Mouse (Mus musculus) CH12.LX (cell line): Measurements from ENCODE around the gene 2010300C02Rik. TPM values are rescaled to one million over a fixed set of nuclear protein-coding genes. Genes with fewer than 3 reads are reported as not detected.

Experiments used
- DNase-seq: peaks from one replicate; pipeline ENCODE4 v3.0.0-alpha.2; 2013; ENCODE audit errors: extremely low read depth
- H3K27ac ChIP-seq: 2 replicates; pipeline ENCODE4 v1.5.1; 2012; ENCODE audit warnings: low read depth, mild to moderate bottlenecking, control low read depth, moderate library complexity; ENCODE audit not compliant: insufficient read depth
- H3K27me3 ChIP-seq: replicated peaks from 2 replicates; pipeline ENCODE3; 2012; ENCODE audit warnings: inconsistent platforms
- H3K36me3 ChIP-seq, 2 experiments: replicated peaks in 1 of 2; 2 replicates each; pipeline versions ENCODE3 to v1.6.1; 2012; ENCODE audit warnings: inconsistent platforms in 1 of 2, low read length in 1 of 2, mild to moderate bottlenecking in 1 of 2, mixed read lengths in 1 of 2, moderate library complexity in 1 of 2; ENCODE audit not compliant: control insufficient read depth in 1 of 2, insufficient read depth in 1 of 2
- H3K4me1 ChIP-seq, 2 experiments: 2 replicates each; pipeline ENCODE4 v1.6.1; 2012; ENCODE audit warnings: inconsistent platforms in 1 of 2, moderate library complexity in 1 of 2; ENCODE audit not compliant: insufficient read depth in 2 of 2, control insufficient read depth in 1 of 2
- H3K4me2 ChIP-seq: 2 replicates; pipeline ENCODE4 v1.6.1; 2012; ENCODE audit warnings: low read depth, mild to moderate bottlenecking, control low read depth; ENCODE audit not compliant: poor library complexity, insufficient read depth, severe bottlenecking
- H3K4me3 ChIP-seq, 3 experiments: fragments of 150-350 bp in 1 of 3; sonication (generic) in 1 of 3; replicated peaks in 1 of 3; 2 replicates each; pipeline versions ENCODE3 to v1.5.1; 2011 to 2012; ENCODE audit warnings: low read depth in 2 of 3, low read length in 2 of 3, mild to moderate bottlenecking in 2 of 3, moderate library complexity in 2 of 3, control low read depth in 1 of 3, improper control_type of control experiment in 1 of 3, inconsistent platforms in 1 of 3, mixed read lengths in 1 of 3; ENCODE audit not compliant: poor library complexity in 1 of 3
- H3K79me2 ChIP-seq: replicated peaks from 2 replicates; pipeline ENCODE4 v1.6.1; 2012; ENCODE audit warnings: mild to moderate bottlenecking, moderate library complexity; ENCODE audit not compliant: control insufficient read depth, poor library complexity, insufficient read depth, severe bottlenecking; ENCODE audit errors: extremely low read depth
- H3K9ac ChIP-seq: 2 replicates; pipeline ENCODE4 v1.6.1; 2012; ENCODE audit warnings: low read depth, mild to moderate bottlenecking, control low read depth, moderate library complexity; ENCODE audit not compliant: insufficient read depth
- H3K9me3 ChIP-seq: replicated peaks from 2 replicates; pipeline ENCODE3; 2012; ENCODE audit warnings: low read length, inconsistent platforms, mixed read lengths
- BHLHE40 ChIP-seq: IDR thresholded peaks from 2 replicates; pipeline ENCODE4 v1.6.1; 2011; ENCODE audit warnings: mild to moderate bottlenecking, low read depth, low read length, improper control_type of control experiment
- CHD1 ChIP-seq: IDR thresholded peaks from 2 replicates; pipeline ENCODE4 v1.6.1; 2012; ENCODE audit warnings: low read depth, low read length, improper control_type of control experiment, inconsistent platforms
- CHD2 ChIP-seq: IDR thresholded peaks from 2 replicates; pipeline ENCODE4 v1.6.1; 2011; ENCODE audit warnings: low read length, improper control_type of control experiment
- CTCF ChIP-seq, 2 experiments: IDR thresholded peaks in 1 of 2; conservative IDR thresholded peaks in 1 of 2; 2 replicates each; pipeline ENCODE4 v1.5.1; 2011 to 2012; ENCODE audit warnings: low read depth in 2 of 2, low read length in 2 of 2, improper control_type of control experiment in 1 of 2, inconsistent platforms in 1 of 2, mild to moderate bottlenecking in 1 of 2, moderate library complexity in 1 of 2
- ELF1 ChIP-seq: IDR thresholded peaks from 2 replicates; pipeline ENCODE4 v1.6.1; 2014; ENCODE audit warnings: low read depth, mild to moderate bottlenecking, inconsistent platforms, low read length, improper control_type of control experiment
- EP300 ChIP-seq: IDR thresholded peaks from 2 replicates; pipeline ENCODE4 v1.6.1; 2011; ENCODE audit warnings: low read length, improper control_type of control experiment
- ETS1 ChIP-seq: conservative IDR thresholded peaks from 2 replicates; pipeline ENCODE4 v1.6.1; 2012; ENCODE audit warnings: low read depth, mild to moderate bottlenecking, inconsistent platforms, low read length, improper control_type of control experiment, moderate library complexity
- GABPA ChIP-seq: IDR thresholded peaks from 2 replicates; pipeline ENCODE4 v1.6.1; 2012; ENCODE audit warnings: low read depth, low read length, improper control_type of control experiment, inconsistent platforms; ENCODE audit not compliant: insufficient replicate concordance
- IRF4 ChIP-seq: IDR thresholded peaks from 2 replicates; pipeline ENCODE4 v1.6.1; 2014; ENCODE audit warnings: low read depth, mild to moderate bottlenecking, inconsistent platforms, low read length, improper control_type of control experiment
- JUN ChIP-seq: IDR thresholded peaks from 2 replicates; pipeline ENCODE4 v1.6.1; 2011; ENCODE audit warnings: low read depth, mild to moderate bottlenecking, low read length, improper control_type of control experiment, moderate library complexity; ENCODE audit not compliant: insufficient read depth
- JUND ChIP-seq: conservative IDR thresholded peaks from 2 replicates; pipeline ENCODE4 v1.6.1; 2011; ENCODE audit warnings: low read depth, low read length, improper control_type of control experiment
- MAFK ChIP-seq: IDR thresholded peaks from 2 replicates; pipeline ENCODE4 v1.6.1; 2011; ENCODE audit warnings: low read length, improper control_type of control experiment; ENCODE audit not compliant: insufficient replicate concordance
- MAX ChIP-seq: IDR thresholded peaks from 2 replicates; pipeline ENCODE4 v1.6.1; 2011; ENCODE audit warnings: low read length, improper control_type of control experiment
- MAZ ChIP-seq: IDR thresholded peaks from 2 replicates; pipeline ENCODE4 v1.6.1; 2012; ENCODE audit warnings: low read depth, mild to moderate bottlenecking, inconsistent platforms, low read length, improper control_type of control experiment, moderate library complexity
- MEF2A ChIP-seq: IDR thresholded peaks from 2 replicates; pipeline ENCODE4 v1.6.1; 2014; ENCODE audit warnings: low read depth, mild to moderate bottlenecking, inconsistent platforms, low read length, improper control_type of control experiment, borderline replicate concordance
- MYC ChIP-seq: IDR thresholded peaks from 2 replicates; pipeline ENCODE4 v1.6.1; 2011; ENCODE audit warnings: low read depth, mild to moderate bottlenecking, improper control_type of control experiment, low read length
- NRF1 ChIP-seq: IDR thresholded peaks from 2 replicates; pipeline ENCODE4 v1.6.1; 2014; ENCODE audit warnings: low read depth, mild to moderate bottlenecking, inconsistent platforms, low read length, improper control_type of control experiment, moderate library complexity
- PAX5 ChIP-seq: IDR thresholded peaks from 2 replicates; pipeline ENCODE4 v1.6.1; 2012; ENCODE audit warnings: low read length, inconsistent platforms, mixed read lengths
- POLR2AphosphoS2 ChIP-seq: IDR thresholded peaks from 2 replicates; pipeline ENCODE4 v1.6.1; 2011; ENCODE audit warnings: low read depth, low read length, improper control_type of control experiment
- RAD21 ChIP-seq: IDR thresholded peaks from 2 replicates; pipeline ENCODE4 v1.6.1; 2011; ENCODE audit warnings: low read depth, mild to moderate bottlenecking, low read length, improper control_type of control experiment, moderate library complexity
- RCOR1 ChIP-seq: conservative IDR thresholded peaks from 2 replicates; pipeline ENCODE4 v1.6.1; 2012; ENCODE audit warnings: low read depth, mild to moderate bottlenecking, inconsistent platforms, low read length, improper control_type of control experiment
- SIN3A ChIP-seq: IDR thresholded peaks from 2 replicates; pipeline ENCODE4 v1.6.1; 2012; ENCODE audit warnings: low read length, improper control_type of control experiment, inconsistent platforms
- SMC3 ChIP-seq: IDR thresholded peaks from 2 replicates; pipeline ENCODE4 v1.6.1; 2011; ENCODE audit warnings: low read depth, low read length, improper control_type of control experiment
- TBP ChIP-seq: conservative IDR thresholded peaks from 2 replicates; pipeline ENCODE4 v1.6.1; 2011; ENCODE audit warnings: low read depth, low read length, improper control_type of control experiment
- TCF12 ChIP-seq: IDR thresholded peaks from 2 replicates; pipeline ENCODE4 v1.6.1; 2014; ENCODE audit warnings: low read depth, mild to moderate bottlenecking, inconsistent platforms, low read length, improper control_type of control experiment
- USF1 ChIP-seq: IDR thresholded peaks from 2 replicates; pipeline ENCODE4 v1.6.1; 2014; ENCODE audit warnings: low read depth, mild to moderate bottlenecking, inconsistent platforms, low read length, improper control_type of control experiment
- ZC3H11A ChIP-seq: IDR thresholded peaks from 2 replicates; pipeline ENCODE4 v1.6.1; 2012; ENCODE audit warnings: low read depth, mild to moderate bottlenecking, inconsistent platforms, low read length, improper control_type of control experiment
- ZKSCAN1 ChIP-seq: IDR thresholded peaks from 2 replicates; pipeline ENCODE4 v1.6.1; 2012; ENCODE audit warnings: low read depth, inconsistent platforms, low read length, improper control_type of control experiment, borderline replicate concordance
- ZNF384 ChIP-seq: IDR thresholded peaks from 2 replicates; pipeline ENCODE4 v1.6.1; 2012; ENCODE audit warnings: low read depth, low read length, improper control_type of control experiment, inconsistent platforms
- dilution Hi-C: fragments of 300-500 bp; cut with MboI; formaldehyde crosslinking; loops from 2 replicates; pipeline ENCODE4 v1.14.3; 2020; ENCODE audit warnings: low sequenced_read_pairs; ENCODE audit not compliant: extremely low pct_unique_long_range_greater_than_20kb, extremely low pct_ligation_motif_present
- in situ Hi-C: fragments of 300-500 bp; cut with MboI; formaldehyde crosslinking; loops from 3 replicates; pipeline ENCODE4 v1.14.3; 2019; ENCODE audit warnings: low sequenced_read_pairs, low pct_ligation_motif_present, low pct_unique_long_range_greater_than_20kb, mixed read lengths
- polyA plus RNA-seq: library from polyadenylated mRNA; unstranded; fragments of >175 nt; gene quantifications from 2 replicates; pipeline ENCODE4 v1.2.1, GENCODE M21; 2012; ENCODE audit warnings: low read depth; ENCODE audit not compliant: insufficient read length
- total RNA-seq, 2 experiments: library from RNA; depleted of rRNA; stranded (reverse); fragments of 300-350 nt in 1 of 2; fragments of >200 nt in 1 of 2; gene quantifications; 2 replicates each; pipeline ENCODE4 v1.2.3; 2012 to 2014

2010300C02Rik gene
- total and polyA plus RNA-seq, 3 experiments: 0.08 to 0.25 (median 0.09) TPM

DNA sequence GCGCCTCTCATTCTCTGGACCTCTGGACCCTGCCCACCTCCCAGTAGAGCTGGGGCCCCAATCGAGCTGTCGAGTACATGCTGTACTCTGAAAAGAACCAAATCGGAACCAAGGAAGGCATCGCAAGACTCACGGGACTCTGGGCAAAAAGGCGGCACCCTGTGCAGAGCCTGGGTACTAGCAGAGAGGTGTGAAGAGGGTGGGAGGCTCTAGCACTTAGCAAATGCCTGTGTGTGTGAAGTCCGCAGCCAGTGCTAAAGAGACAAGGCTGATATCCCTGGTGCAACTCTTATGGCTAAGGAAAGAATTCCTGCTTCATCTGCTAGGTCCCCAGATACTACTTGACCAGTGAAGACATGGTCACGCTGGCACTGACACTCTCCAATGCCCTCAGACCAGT lies 24.2 kb downstream of the 2010300C02Rik start:
- in situ Hi-C loops: no loop called here

DNA sequence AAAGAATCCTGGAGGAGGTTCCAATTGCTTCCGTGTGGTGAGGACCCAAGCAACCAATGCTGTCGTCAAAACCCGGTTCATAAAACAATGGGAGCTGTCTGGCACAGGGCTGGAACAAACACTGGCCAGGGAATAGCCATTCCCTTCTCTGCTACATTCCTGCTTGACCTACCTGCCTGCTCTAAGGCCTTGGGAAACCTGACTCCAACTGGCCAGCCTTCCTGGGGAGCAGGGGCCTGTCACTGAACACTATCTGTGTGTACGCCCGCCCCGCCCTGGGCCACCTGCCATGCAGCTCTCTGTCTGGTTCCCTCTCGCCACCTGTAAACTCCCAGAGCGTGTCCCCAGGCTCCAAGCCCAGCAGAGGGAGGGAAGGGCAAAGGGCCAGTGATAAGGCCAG lies 25.5 kb downstream of the 2010300C02Rik start:
- Histone ChIP-seq H3K4me2 (no peak overlapping the region), H3K9me3 (no peaks in the 10 kb centered on the region), H3K79me2 (no peaks in the 10 kb centered on the region), H3K27me3 (peaks cover 26% of the 10 kb centered on the region), H3K27ac (no peak overlapping the region), H3K9ac (no peak overlapping the region), H3K36me3 (no peaks in the 10 kb centered on the region), H3K4me3 (no peak overlapping the region), H3K4me1 (no peaks in the 10 kb centered on the region; a peak in 1 of 4 replicates)
- TF ChIP-seq RCOR1: no peak
- no peak for TF ChIP-seq IRF4
- TF ChIP-seq JUN: no peak
- TF ChIP-seq NRF1: no peak
- no peak for TF ChIP-seq POLR2AphosphoS2
- TF ChIP-seq PAX5: no peak
- no peak for TF ChIP-seq USF1
- TF ChIP-seq MEF2A: no peak
- TF ChIP-seq SMC3: no peak
- TF ChIP-seq CHD2: no peak
- TF ChIP-seq ELF1: no peak
- TF ChIP-seq EP300: no peak
- TF ChIP-seq RAD21: no peak
- TF ChIP-seq MAZ: no peak
- TF ChIP-seq ZKSCAN1: no peak
- no peak for TF ChIP-seq MAX
- no peak for TF ChIP-seq ZNF384
- no peak for TF ChIP-seq JUND
- no peak for DNase-seq
- dilution Hi-C loops: no loop called here
- in situ Hi-C loops: no loop called here

More for the DNA sequence above, 24.2 kb downstream of the 2010300C02Rik start:
- no peak for TF ChIP-seq CHD1
- no peak for TF ChIP-seq RAD21
- no peak for TF ChIP-seq MAFK
- TF ChIP-seq CTCF (conservative IDR thresholded peaks at IDR 0.05 in 1 of 2, IDR thresholded peaks at IDR 0.05 in 1 of 2; ENCODE audit: low read depth in 2 of 2, low read length in 2 of 2): no peak
- TF ChIP-seq BHLHE40: no peak
- TF ChIP-seq PAX5: no peak
- no peak for TF ChIP-seq JUN
- no peak for TF ChIP-seq TBP
- no peak for TF ChIP-seq CHD2
- TF ChIP-seq RCOR1: no peak
- no peak for TF ChIP-seq MYC
- no peak for TF ChIP-seq ETS1
- TF ChIP-seq GABPA: no peak
- TF ChIP-seq SIN3A: no peak
- no peak for TF ChIP-seq TCF12
- TF ChIP-seq MAZ: no peak
- TF ChIP-seq ZC3H11A: no peak
- Histone ChIP-seq H3K4me2 (no peak overlapping the region), H3K27ac (no peak overlapping the region), H3K79me2 (no peaks in the 10 kb centered on the region), H3K4me3 (no peak overlapping the region), H3K27me3 (peaks cover 27% of the 10 kb centered on the region), H3K4me1 (no peaks in the 10 kb centered on the region; a peak in 1 of 4 replicates), H3K36me3 (no peaks in the 10 kb centered on the region), H3K9ac (no peak overlapping the region), H3K9me3 (no peaks in the 10 kb centered on the region)
- dilution Hi-C loops: no loop called here
- no peak for DNase-seq
